ENCODE assay signal across 11 mouse cellular contexts in genomic region chr8:120701758-120702465, GRCm38 (mm10). TPM values are rescaled to one million over a fixed set of nuclear protein-coding genes. Genes with fewer than 3 reads are reported as not detected.
DNase-seq lines count a peak whose midpoint lies in the region; ATAC-seq lines count a peak whose summit lies in the region.
"Had no signal": no experiment of that assay in that cellular context is flagged by ENCODE, and none has a peak within 500 bp of the region (broad histone marks: within the 10 kb centered on the region; RNA-seq: fewer than 3 reads in every experiment).

No protein-coding gene starts in this region.

- no peaks in the 10 kb centered on the region for H3K9me3 ChIP-seq in intestine, embryonic 15.5 days

- peak; percentile 78 for ATAC-seq in intestine, embryonic 15.5 days

- no peak overlapping the region for H3K4me2 ChIP-seq in intestine, embryonic 15.5 days (replicated peaks)
- H3K4me2 ChIP-seq: heart, embryonic 13.5 days had no signal

- H3K27me3 ChIP-seq in intestine, embryonic 15.5 days (replicated peaks): no peaks in the 10 kb centered on the region

- peak; percentile 34 to 50 for DNase-seq in cerebellum, postnatal 25 days
- DNase-seq in cerebellum, adult 8-10 months: no peak
- peak; percentile 88 for DNase-seq in CD4-positive helper T cell, adult 2 months (ENCODE audit: low read depth, low spot score)
- DNase-seq in spleen, postnatal 14 days (ENCODE audit: low spot score in 2 of 2): peak; percentile 45 to 52
- no peak for DNase-seq in embryo, embryonic 10 days (ENCODE audit: low spot score)
- no peak for DNase-seq in urinary bladder, adult 18-20 months (ENCODE audit: low spot score in 2 of 2)
- no peak for DNase-seq in layer of hippocampus, postnatal 14 days (ENCODE audit: low spot score in 2 of 2)

- no peak overlapping the region for H3K9ac ChIP-seq in intestine, embryonic 15.5 days
- H3K9ac ChIP-seq: heart, embryonic 13.5 days; liver, embryonic 14.5 days had no signal

- no peak overlapping the region for H3K4me3 ChIP-seq in intestine, embryonic 15.5 days (replicated peaks)
- H3K4me3 ChIP-seq: erythroblast, embryonic 14.5 days; heart, embryonic 13.5 days had no signal

- peaks cover 16% of the 10 kb centered on the region for H3K4me1 ChIP-seq in intestine, embryonic 15.5 days (replicated peaks)

- H3K27ac ChIP-seq in intestine, embryonic 15.5 days: no peak overlapping the region
- H3K27ac ChIP-seq: heart, embryonic 13.5 days; liver, embryonic 14.5 days had no signal

- 54% methylated on average over 19 of the region's 19 CpGs for WGBS in intestine, embryonic 15.5 days

- H3K36me3 ChIP-seq in intestine, embryonic 15.5 days: no peaks in the 10 kb centered on the region
- H3K36me3 ChIP-seq: heart, embryonic 13.5 days had no signal

RNA-seq across cellular contexts. Expression of gene Emc8, which starts 33.5 kb away (rescaled TPM):
- 235 and 246 TPM in 2 replicates for polyA plus RNA-seq in intestine, embryonic 15.5 days (2015; fragmentation: Nextera tagmentation; extraction: Ambion mirVana)
- 10 to 100 TPM; 66.7 to 82.0 TPM for total RNA-seq in layer of hippocampus, postnatal 14 days (2021)

RNA-seq across cellular contexts. Expression of gene Cox4i1, which starts 33.9 kb away (rescaled TPM):
- polyA plus RNA-seq in intestine, embryonic 15.5 days (2015; fragmentation: Nextera tagmentation; extraction: Ambion mirVana): 1,472 and 1,529 TPM in 2 replicates
- 1,000 to 10,000 TPM; 1,108 to 1,116 TPM for total RNA-seq in layer of hippocampus, postnatal 14 days (2021)

RNA-seq across cellular contexts. Expression of gene Gm27021, which starts 34.0 kb away (rescaled TPM):
- 2.0 and 2.2 TPM in 2 replicates for polyA plus RNA-seq in intestine, embryonic 15.5 days (2015; fragmentation: Nextera tagmentation; extraction: Ambion mirVana)
- 1 to 10 TPM in 1 of 2 experiments, under 1 TPM in 1; 0.55 to 1.2 TPM for total RNA-seq in layer of hippocampus, postnatal 14 days (2021)

RNA-seq across cellular contexts. Expression of gene Irf8, which starts 34.2 kb away (rescaled TPM):
- 41.9 and 46.6 TPM in 2 replicates for polyA plus RNA-seq in intestine, embryonic 15.5 days (2015; fragmentation: Nextera tagmentation; extraction: Ambion mirVana)
- 1 to 10 TPM; 3.3 to 5.1 TPM for total RNA-seq in layer of hippocampus, postnatal 14 days (2021)

RNA-seq across cellular contexts. Expression of gene 1190005I06Rik, which starts 54.5 kb away (rescaled TPM):
- polyA plus RNA-seq in intestine, embryonic 15.5 days (2015; fragmentation: Nextera tagmentation; extraction: Ambion mirVana): 1.3 and 2.5 TPM in 2 replicates
- total RNA-seq in layer of hippocampus, postnatal 14 days (2021): 10 to 100 TPM in 1 of 2 experiments, 1 to 10 TPM in 1; 9.5 to 10.6 TPM

Comparison
In these comparisons a context has a peak if more than half of its experiments do, and no peak if none do; other contexts are left out.
1. DNase-seq: peak in cerebellum, postnatal 25 days (2 of 2), CD4-positive helper T cell, adult 2 months (single experiment) and spleen, postnatal 14 days (2 of 2); none in cerebellum, adult 8-10 months (single experiment), embryo, embryonic 10 days (single experiment), urinary bladder, adult 18-20 months (0 of 2) and layer of hippocampus, postnatal 14 days (0 of 2).